14 mouse cellular contexts compared by ENCODE assay signal in the genomic region with DNA sequence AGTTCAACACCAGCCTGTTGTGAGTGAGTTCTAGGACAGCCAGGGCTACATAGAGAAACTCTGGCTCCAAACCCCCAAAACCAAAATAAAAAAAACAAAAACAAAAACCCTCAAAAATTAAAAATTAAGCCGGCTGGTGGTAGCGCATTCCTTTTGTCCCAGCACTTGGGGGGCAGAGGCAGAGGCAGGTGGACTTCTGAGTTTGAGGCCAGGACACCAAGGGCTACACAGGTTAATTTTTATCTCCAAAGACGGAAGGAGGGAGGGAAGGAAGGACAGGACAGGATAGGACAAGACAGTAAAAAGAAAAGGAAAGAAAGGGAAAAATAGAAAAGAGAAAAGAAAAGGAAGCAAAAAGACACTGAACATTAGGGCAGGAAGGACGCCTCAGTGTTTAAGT.
"Had no signal": no experiment of that assay in that cellular context is flagged by ENCODE, and none has a peak within 500 bp of the region (broad histone marks: within the 10 kb centered on the region; RNA-seq: fewer than 3 reads in every experiment).

No protein-coding gene starts in this region.

- H3K4me3 ChIP-seq: neural tube, embryonic 15.5 days; stomach, embryonic 15.5 days had no signal

- H3K27ac ChIP-seq: neural tube, embryonic 15.5 days; stomach, embryonic 15.5 days; stomach, postnatal 0 days had no signal

- DNase-seq: right cerebral cortex, adult 18-20 months; right cerebral cortex, postnatal 14 days; right cerebral cortex, postnatal 25 days; right cerebral cortex, postnatal 4 days; spleen, adult 18-20 months; thymus, adult 18-20 months; thymus, adult 2 months; thymus, postnatal 14 days; thymus, postnatal 25 days; thymus, postnatal 36 days; thymus, postnatal 4 days had no signal

- H3K4me2 ChIP-seq: neural tube, embryonic 15.5 days; stomach, embryonic 15.5 days had no signal

- H3K9me3 ChIP-seq: neural tube, embryonic 15.5 days; stomach, embryonic 15.5 days had no signal

- H3K9ac ChIP-seq: neural tube, embryonic 15.5 days; stomach, embryonic 15.5 days had no signal

- H3K36me3 ChIP-seq: neural tube, embryonic 15.5 days; stomach, embryonic 15.5 days had no signal

- H3K27me3 ChIP-seq: neural tube, embryonic 15.5 days; stomach, embryonic 15.5 days had no signal

- H3K4me1 ChIP-seq: neural tube, embryonic 15.5 days; stomach, embryonic 15.5 days had no signal
